Mouse (Mus musculus) left cerebral cortex, postnatal 36 days (tissue): ENCODE measurements at regions not wholly inside any gene's neighbourhood (a gene's known extent, or its start where the extent isn't known, plus 50 kb on each side); places are given as distances from the start of the nearest gene placed in this dataset.
A peak's percentile ranks its signal among the peaks of the same experiment; 100 is the strongest.

Source experiments
- DNase-seq, 2 experiments: peaks; one replicate each; pipeline ENCODE4 v3.0.0; 2021 to 2022; ENCODE audit warnings: low spot score in 2 of 2, mixed read lengths in 1 of 2
- intact Hi-C: fragments of 180-260 bp; cut with DNase I; formaldehyde crosslinking; loops from one replicate; pipeline ENCODE4 v1.15.1; 2025

- no peak for DNase-seq
- intact Hi-C loops: no loop called here
These were observed 89.9 kb upstream of the Mef2a start for GRCm38 (mm10) chr7:67462591-67462990.

DNA sequence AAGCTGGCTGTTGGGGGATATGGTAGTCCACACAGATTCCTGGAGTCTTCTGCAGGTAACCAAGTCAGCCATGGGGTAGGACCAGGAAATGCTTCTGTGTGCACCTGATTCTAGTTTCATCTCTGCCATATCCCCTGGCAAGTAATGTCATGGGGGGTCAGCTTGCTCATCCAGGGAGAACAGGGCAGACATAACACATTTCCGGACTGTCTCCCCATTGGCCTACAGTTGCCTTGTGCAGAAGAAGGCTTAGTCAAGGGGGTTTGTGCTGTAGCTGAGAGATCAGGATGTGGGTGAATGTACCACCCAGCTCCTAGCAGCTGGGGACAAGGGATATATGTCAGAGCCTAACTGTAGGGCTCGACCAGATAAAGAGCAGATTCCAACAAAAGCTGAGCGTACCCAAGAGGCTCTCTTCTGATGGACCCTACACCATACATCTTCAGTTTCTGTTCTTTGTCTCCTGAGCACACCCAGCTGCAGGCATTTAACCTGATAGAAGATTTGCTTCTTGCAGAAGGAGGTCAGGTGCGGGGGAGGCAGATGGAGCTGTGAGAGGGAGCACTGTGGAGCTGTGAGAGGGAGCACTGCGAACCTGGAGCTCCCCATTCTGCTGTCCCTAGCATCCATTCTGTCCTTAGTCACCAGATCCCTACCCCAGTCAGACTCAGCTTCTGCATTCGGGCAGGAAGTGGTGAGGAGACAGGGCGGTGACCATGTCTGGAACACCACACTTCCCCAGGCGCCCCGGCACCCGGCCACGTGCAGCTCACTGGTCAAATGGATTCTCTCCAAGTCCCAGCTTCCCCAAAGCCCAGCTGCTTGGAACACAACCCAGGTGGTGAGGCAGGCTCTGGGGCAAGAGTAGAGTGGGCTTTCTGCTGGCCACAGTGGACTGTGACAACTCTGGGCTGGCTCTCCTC is 88.9 kb upstream of the Mef2a start:
- intact Hi-C loops: no loop called here

GRCm38 (mm10) chr7:67459810-67460209 is 87.2 kb upstream of the Mef2a start:
- intact Hi-C loops: no loop called here
- peak; percentile 48 to 53 for DNase-seq

More for the DNA sequence above, 88.9 kb upstream of the Mef2a start:
- DNase-seq: peak; percentile 45 to 54

- intact Hi-C loops: no loop called here
- DNase-seq: no peak
These were observed 86.6 kb upstream of the Mef2a start for GRCm38 (mm10) chr7:67459209-67459608.

- intact Hi-C loops: no loop called here
- DNase-seq: no peak
These were observed 86.0 kb upstream of the Mef2a start for GRCm38 (mm10) chr7:67458640-67459039.

GRCm38 (mm10) chr7:67457898-67458297 is 85.2 kb upstream of the Mef2a start:
- intact Hi-C loops: no loop called here
- no peak for DNase-seq

DNA sequence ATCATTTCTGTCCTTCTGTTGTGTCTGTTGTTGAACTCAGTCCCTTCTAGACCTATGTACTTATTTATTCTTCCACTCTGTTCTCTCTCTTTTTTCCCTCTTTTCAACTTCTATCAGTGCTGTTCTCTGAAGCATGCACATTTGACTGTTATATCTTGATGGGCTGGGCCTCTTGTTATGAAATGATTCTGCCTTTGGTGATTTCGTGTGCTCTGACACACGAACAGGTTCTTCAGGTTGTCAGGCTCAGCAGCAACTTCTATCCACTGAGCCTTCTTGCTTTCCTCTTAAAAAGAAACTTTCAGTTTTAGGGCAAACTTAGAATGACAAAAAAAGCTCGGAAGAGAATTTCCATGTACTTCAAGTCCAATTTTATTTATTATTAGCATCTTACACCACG is 83.4 kb upstream of the Mef2a start:
- DNase-seq: no peak
- intact Hi-C loops: no loop called here

- DNase-seq: no peak
- intact Hi-C loops: no loop called here
These were observed 81.8 kb upstream of the Mef2a start for GRCm38 (mm10) chr7:67454458-67454857.

- intact Hi-C loops: no loop called here
- no peak for DNase-seq
These were observed 78.6 kb upstream of the Mef2a start for GRCm38 (mm10) chr7:67451157-67451793.

DNA sequence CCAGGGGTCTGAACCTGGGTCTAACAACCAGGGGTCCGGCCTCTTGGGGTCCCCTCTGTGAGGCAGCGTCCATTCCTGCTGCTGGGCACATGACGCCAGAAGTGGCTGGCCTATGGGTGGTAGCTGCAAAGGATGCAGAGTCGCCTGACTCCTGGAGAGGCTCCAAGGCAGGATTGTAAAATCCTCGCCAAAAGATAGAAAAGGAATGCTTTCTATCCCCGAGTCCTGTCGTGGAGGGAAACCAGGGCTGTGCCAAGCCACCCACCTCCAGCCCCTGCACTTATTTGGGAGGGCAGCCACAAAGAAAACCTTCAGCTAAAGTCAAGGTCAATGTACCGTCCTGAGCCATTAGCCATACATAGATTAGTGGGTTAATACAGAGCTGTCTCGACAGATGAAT is 73.9 kb upstream of the Mef2a start:
- intact Hi-C loops: no loop called here
- no peak for DNase-seq

- intact Hi-C loops: no loop called here
- DNase-seq: no peak
These were observed 72.8 kb upstream of the Mef2a start for GRCm38 (mm10) chr7:67445203-67446041.

DNA sequence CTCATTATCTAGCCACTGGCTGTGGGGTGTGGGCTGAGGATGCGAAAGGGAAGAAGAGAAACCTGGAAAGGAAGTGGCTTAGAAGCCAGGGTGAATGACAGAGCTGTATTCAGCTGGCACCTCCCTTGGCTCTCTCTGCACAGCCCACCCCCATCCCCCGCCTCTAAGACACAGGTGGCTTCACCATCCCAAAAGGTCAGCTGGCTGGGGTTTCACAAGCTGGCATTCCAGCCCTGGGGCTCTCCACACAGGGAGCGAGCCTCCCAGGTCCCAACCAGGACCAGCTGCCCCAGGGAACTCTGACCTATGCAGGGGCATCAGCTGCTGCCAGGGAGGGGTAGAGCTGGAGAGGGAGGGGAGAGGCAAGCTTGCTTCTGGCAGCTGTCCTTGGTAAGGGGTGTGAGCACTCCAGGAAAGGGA is 71.9 kb upstream of the Mef2a start:
- intact Hi-C loops: loop anchor here (5.0 kb wide), 1 partner anchor 72 kb away; the partner anchor contains the start of gene Mef2a
- no peak for DNase-seq

DNA sequence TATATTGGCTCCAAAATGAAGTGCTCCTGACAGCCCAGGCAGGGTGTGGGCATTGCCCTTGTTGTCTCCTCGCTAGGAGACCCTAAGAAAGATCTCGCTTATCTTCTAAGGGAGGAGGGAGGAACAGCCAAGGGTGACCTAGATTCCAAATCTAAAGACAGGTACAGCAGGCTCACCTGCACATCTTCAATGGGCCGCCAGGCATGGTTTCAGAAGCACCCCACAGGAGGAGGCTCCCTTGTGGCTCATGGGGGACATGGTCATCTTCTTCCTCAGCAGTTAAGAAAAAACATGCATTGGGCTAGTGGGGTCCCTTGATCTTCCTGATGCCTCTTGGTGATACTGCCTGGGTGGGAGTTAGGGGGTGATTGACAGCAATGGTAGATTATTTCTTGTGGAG is 71.0 kb upstream of the Mef2a start:
- intact Hi-C loops: loop anchor here (5.0 kb wide), 1 partner anchor 71 kb away; the partner anchor contains the start of gene Mef2a
- no peak for DNase-seq

DNA sequence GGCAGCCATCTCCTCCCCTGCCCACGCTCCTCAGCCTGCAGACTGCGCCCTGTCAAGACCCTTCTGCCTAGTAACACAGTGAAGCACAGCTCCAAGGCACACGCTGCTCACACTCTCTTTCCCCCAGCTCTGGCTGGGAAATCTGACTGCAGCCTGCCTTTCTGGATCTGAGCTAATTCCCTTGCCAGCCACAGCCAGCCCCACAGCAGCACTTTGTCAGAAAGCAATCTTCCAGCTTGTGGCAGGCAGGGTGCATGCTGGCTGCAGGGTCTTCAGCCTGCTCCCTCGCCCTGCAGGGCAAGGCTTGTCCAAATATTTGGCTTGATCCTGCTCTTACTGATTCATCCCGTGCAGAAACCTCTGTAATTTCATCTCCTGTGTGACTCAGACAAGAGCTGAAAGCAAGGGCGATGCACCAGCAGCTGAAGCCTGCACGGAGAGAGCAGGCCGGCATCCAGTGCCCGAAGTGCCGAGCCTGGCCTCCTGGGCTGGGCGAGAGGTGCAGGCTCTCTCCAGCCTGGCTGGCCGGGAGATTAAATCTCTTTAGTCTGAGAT is 70.4 kb upstream of the Mef2a start:
- intact Hi-C loops: loop anchor here (5.0 kb wide), 1 partner anchor 71 kb away; the partner anchor contains the start of gene Mef2a
- peak in 1 of 2 experiments; percentile 61 for DNase-seq

GRCm38 (mm10) chr7:67442284-67442683 is 69.6 kb upstream of the Mef2a start:
- intact Hi-C loops: loop anchor here (5.0 kb wide), 1 partner anchor 70 kb away; the partner anchor contains the start of gene Mef2a
- no peak for DNase-seq

GRCm38 (mm10) chr7:67440806-67441205 is 68.1 kb upstream of the Mef2a start:
- DNase-seq: no peak
- intact Hi-C loops: loop anchor here (5.0 kb wide), 1 partner anchor 69 kb away; the partner anchor contains the start of gene Mef2a

DNA sequence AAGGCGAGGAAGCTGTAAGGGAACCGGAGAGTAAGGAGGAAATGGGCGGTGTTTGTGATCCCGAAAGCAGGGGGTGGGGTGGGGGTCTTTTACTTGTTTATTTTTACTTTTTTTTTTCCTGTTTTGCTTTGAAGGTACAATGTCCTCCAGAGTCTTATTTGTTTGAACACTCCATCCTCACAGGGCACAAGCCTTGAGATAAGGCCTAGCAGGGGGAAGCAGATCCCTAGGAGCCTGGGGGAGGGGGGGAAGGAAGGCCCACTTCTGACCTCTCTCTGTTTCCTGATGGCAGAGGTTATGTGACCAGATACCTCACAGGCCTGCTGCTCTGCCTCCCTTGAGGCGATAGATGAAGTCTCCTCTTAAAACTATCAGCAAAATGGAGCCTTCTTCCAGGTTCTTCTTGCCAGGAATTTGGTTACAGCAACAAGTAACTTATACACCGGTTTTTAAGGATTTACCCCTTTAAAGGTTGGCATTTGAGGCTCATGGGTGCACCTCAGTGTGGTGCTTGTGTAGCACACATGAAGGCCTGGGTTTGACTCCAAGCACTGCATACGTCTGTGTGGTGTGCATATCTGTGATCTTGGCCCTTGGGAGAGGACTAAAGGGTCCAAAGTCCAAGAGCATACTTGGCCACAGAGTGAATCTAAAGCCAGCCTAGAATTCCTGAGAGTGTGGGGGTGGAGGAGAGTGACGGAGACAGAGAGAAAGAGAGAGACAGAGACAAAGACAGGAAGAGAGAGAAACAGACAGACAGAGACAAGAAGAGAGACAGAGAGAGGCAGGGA is 64.8 kb upstream of the Mef2a start:
- DNase-seq: no peak
- intact Hi-C loops: no loop called here

DNA sequence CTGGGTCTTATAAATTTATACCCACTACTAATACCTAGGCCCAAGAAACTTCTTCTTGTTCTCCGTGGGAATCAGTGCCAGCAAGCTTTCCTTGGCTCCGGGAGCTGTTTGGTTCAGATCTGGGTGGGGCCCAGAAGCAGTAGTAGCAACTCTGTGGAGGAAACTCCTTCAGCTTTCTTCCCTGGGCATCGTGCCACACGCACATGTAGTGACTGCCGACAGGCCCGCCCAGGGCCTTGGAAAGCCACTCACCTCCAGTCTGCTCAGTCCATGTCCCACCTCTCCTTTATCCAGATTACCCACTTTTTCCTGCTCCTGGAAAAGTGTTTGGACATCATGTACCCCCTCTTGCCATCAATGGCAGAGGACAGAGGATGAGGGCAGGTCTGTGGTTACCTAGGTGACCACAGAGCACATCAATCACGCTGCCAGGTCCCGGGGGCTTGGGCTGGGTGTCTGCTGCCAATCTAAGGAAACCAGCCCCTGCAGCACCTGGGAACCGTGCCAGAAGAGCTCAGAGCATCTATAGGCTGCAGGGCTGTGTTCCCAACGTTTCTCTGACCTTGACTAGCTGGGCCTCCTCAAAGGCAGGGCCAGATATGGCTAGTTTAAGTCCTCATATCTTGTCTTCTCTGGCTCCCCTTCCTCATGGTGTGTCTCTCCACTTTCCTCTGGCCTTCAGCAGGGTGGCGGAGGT is 63.1 kb upstream of the Mef2a start:
- intact Hi-C loops: no loop called here
- DNase-seq: no peak
